Mouse (Mus musculus): ENCODE measurements around the gene Vmn1r188. TPM values are rescaled to one million over a fixed set of nuclear protein-coding genes. Genes with fewer than 3 reads are reported as not detected.
"Not testable (repeated sequence)": the region's sequence is repeated elsewhere in the genome, so short reads cannot be mapped to it uniquely, and the experiment has no call there.

Vmn1r188 gene
- polyA plus RNA-seq (2012; rRNA removed), result not detected in 2 replicates
- polyA plus RNA-seq (2014; fragmentation: Nextera tagmentation; extraction: Ambion mirVana), result not detected in 2 replicates

DNA sequence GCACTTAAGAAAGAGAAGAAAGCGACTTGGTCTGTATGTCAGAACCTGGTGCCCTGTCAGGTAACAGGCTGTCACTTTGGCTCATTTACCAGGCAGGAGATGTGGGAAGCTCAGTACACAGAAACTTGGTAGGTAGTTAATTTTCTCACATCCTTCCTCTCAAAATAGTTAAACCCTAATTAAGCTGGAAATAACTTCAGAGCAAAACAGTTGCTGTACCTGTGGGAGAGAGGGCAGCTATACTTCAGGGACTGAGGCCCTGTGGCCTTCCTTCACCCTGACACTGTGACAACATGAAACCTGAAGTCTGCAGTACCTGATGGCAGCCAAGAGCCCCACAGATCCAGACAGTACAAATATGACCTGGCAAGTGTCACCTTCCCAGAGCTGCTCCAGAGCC, at the start of gene Vmn1r188:
TSS of gene Vmn1r188 (plus strand) at position 301 of the 400 bp plus-strand sequence.
- not testable (repeated sequence) for ATAC-seq (ENCODE audit: low FRiP score, low read depth); H3K9ac ChIP-seq (ENCODE audit: low read depth, low read length, severe bottlenecking); H3K27ac ChIP-seq (replicated peaks; ENCODE audit: low read depth, low read length); DNase-seq (ENCODE audit: low spot score); H3K36me3 ChIP-seq (ENCODE audit: control insufficient read depth, insufficient read depth, low read length); H3K4me3 ChIP-seq (replicated peaks; ENCODE audit: low read length); H3K4me2 ChIP-seq (replicated peaks; ENCODE audit: low read depth, low read length, severe bottlenecking); H3K9me3 ChIP-seq (ENCODE audit: control insufficient read depth, low read length); H3K4me1 ChIP-seq (ENCODE audit: control insufficient read depth, insufficient read depth, low read length); H3K27me3 ChIP-seq (ENCODE audit: control insufficient read depth, insufficient read depth, low read length)
- WGBS, result 63% methylated on average over 1 of the region's 1 CpGs

DNA sequence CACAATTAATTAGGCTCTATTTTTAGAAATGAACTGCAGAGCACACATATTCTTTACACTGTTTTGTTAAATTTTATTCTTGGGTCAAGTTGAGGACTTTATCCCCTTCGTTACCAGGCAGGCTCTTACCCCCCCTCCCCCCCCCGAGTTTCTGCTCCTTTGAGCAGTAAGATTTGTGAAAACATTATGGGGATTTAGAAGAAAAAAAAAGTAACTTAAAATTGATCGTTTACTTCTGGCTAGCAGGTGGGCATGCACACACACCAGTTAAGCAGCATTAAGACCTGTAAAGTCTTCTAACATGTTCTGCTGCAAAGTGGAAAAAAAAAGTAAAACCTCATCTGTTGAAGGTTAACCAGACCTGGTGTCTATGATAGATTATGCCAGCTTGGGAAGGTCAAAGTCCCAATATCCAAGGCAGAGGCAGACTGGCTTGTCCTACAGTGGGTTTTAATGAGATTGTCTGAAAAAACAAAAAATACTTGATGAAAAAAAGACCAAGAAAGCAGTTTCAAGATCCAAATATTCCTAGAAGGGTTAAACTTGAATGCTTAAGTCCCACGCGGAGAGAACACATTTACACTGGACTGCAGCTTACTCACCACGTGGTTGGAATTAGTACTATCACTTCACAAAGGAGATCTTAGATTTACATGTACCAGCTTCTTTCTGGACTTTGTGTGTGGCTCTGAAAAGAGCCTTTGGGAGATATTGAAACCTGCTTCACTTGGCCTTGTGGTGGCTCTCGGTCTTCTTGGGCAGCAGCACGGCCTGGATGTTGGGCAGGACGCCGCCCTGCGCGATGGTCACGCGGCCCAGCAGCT, 49.6 kb upstream of the Vmn1r188 start:
- peak overlapping the region; percentile 57 for H3K9ac ChIP-seq (ENCODE audit: low read depth, low read length, severe bottlenecking)
- peak overlapping the region; percentile 56 for H3K4me2 ChIP-seq (replicated peaks; ENCODE audit: low read depth, low read length, severe bottlenecking)
- H3K4me1 ChIP-seq (ENCODE audit: control insufficient read depth, insufficient read depth, low read length), result peaks cover 8% of the 10 kb centered on the region
- H3K27me3 ChIP-seq (ENCODE audit: control insufficient read depth, insufficient read depth, low read length), result no peaks in the 10 kb centered on the region
- TF ChIP-seq POLR2A (IDR thresholded peaks at IDR 0.05; ENCODE audit: borderline replicate concordance, extremely low read depth, insufficient read depth, insufficient read length), result no peak
- WGBS, result 2% methylated on average over 9 of the region's 14 CpGs
- H3K27ac ChIP-seq (replicated peaks; ENCODE audit: low read depth, low read length), result peak overlapping the region; percentile 75
- no peaks in the 10 kb centered on the region for H3K9me3 ChIP-seq (ENCODE audit: control insufficient read depth, low read length)
- peak overlapping the region; percentile 40 for H3K4me3 ChIP-seq (replicated peaks; ENCODE audit: low read length)
- DNase-seq (ENCODE audit: low spot score) (no peak), ATAC-seq (ENCODE audit: low FRiP score, low read depth) (no peak)
- H3K36me3 ChIP-seq (ENCODE audit: control insufficient read depth, insufficient read depth, low read length), result no peaks in the 10 kb centered on the region

DNA sequence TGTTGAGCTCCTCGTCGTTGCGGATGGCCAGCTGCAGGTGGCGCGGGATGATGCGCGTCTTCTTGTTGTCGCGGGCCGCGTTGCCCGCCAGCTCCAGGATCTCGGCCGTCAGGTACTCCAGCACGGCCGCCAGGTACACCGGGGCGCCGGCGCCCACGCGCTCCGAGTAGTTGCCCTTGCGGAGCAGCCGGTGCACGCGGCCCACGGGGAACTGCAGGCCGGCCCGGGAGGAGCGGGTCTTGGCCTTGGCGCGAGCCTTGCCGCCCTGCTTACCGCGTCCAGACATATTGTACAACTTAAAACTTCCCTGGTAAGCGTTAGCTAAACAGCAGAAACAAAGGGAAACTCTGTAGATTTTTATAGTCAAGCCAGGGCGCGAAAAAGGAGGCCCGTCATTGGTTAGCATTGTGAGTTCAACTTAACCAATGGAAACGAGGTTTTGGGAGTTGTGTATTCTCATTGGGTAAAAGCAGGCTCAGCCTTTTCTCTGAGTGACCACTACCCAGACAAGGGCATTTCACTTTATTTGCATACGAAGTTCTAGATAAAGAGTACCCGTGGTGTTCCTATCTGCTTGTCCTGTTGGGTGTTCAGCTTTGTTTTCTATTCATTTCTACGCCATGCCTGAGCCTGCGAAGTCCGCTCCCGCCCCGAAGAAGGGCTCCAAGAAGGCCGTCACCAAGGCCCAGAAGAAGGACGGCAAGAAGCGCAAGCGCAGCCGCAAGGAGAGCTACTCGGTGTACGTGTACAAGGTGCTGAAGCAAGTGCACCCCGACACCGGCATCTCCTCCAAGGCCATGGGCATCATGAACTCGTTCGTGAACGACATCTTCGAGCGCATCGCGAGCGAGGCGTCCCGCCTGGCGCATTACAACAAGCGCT, 48.7 kb upstream of the Vmn1r188 start, which contains the start of the genes Hist1h2ah and Hist1h2bk:
TSS of gene Hist1h2ah (minus strand) at position 302 of the 882 bp plus-strand sequence.
TSS of gene Hist1h2bk (plus strand) at position 604 of the 882 bp plus-strand sequence.
- H3K36me3 ChIP-seq (ENCODE audit: control insufficient read depth, insufficient read depth, low read length); H3K9me3 ChIP-seq (ENCODE audit: control insufficient read depth, low read length); H3K27me3 ChIP-seq (ENCODE audit: control insufficient read depth, insufficient read depth, low read length): not testable (repeated sequence)
- 2% methylated on average over 21 of the region's 69 CpGs for WGBS
- Histone ChIP-seq H3K4me3 (replicated peaks; ENCODE audit: low read length) (peak within 1 kb of the TSS; percentile 40), H3K27ac (replicated peaks; ENCODE audit: low read depth, low read length) (peak within 1 kb of the TSS; percentile 79), H3K4me2 (replicated peaks; ENCODE audit: low read depth, low read length, severe bottlenecking) (peak within 1 kb of the TSS; percentile 62), H3K4me1 (ENCODE audit: control insufficient read depth, insufficient read depth, low read length) (peaks cover 16% of the 10 kb centered on the region), H3K9ac (ENCODE audit: low read depth, low read length, severe bottlenecking) (peak within 1 kb of the TSS; percentile 57)
- DNase-seq (ENCODE audit: low spot score), result peak; percentile 98
- peak; percentile 96 for ATAC-seq (ENCODE audit: low FRiP score, low read depth)

DNA sequence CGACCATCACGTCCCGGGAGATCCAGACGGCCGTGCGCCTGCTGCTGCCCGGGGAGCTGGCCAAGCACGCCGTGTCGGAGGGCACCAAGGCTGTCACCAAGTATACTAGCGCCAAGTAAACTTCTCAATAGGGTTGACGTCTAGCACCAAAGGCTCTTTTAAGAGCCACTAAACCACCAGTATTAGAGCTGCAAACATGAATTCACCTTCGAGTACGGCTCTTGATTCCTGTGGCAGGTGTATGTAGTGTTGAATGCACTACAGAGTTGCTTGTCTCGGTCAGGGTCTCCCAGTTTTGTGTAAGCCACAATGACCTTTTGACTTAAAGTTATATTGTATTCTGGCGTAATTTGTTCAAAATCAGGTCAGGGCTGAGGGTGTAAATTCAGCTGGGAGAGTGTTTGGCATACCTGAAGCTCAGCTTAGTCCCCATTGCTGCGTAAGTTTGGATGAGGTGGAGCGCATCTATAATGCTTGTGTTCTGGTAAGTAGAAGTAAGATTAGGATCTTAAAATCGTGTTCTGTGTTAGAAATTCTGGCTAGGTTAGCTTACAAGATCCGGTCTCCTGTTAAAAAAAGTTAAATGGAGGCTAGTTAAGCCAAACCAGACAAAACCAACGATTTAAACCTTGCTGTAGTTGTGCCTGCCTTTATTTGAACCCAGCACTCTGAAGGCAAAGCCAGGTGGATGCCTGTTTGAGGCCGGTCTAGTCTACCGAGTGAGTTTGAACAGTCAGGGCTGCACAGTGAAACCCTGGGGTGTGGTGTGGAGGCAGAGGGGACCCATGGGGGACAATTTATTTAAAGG, 47.9 kb upstream of the Vmn1r188 start:
- peak; percentile 52; the same call in 1 of the 2 replicates for TF ChIP-seq POLR2A (IDR thresholded peaks at IDR 0.05; ENCODE audit: borderline replicate concordance, extremely low read depth, insufficient read depth, insufficient read length)
- Histone ChIP-seq H3K9ac (ENCODE audit: low read depth, low read length, severe bottlenecking) (peak overlapping the region; percentile 47), H3K9me3 (ENCODE audit: control insufficient read depth, low read length) (no peaks in the 10 kb centered on the region), H3K4me2 (replicated peaks; ENCODE audit: low read depth, low read length, severe bottlenecking) (peak overlapping the region; percentile 62), H3K4me3 (replicated peaks; ENCODE audit: low read length) (peak overlapping the region; percentile 40), H3K27ac (replicated peaks; ENCODE audit: low read depth, low read length) (peak overlapping the region; percentile 79), H3K27me3 (ENCODE audit: control insufficient read depth, insufficient read depth, low read length) (no peaks in the 10 kb centered on the region), H3K36me3 (ENCODE audit: control insufficient read depth, insufficient read depth, low read length) (no peaks in the 10 kb centered on the region), H3K4me1 (ENCODE audit: control insufficient read depth, insufficient read depth, low read length) (peaks cover 19% of the 10 kb centered on the region)
- DNase-seq (ENCODE audit: low spot score) (no peak), ATAC-seq (ENCODE audit: low FRiP score, low read depth) (no peak)
- 2% methylated on average over 17 of the region's 23 CpGs for WGBS
